Mouse (Mus musculus): ENCODE measurements at regions not wholly inside any gene's neighbourhood (a gene's known extent, or its start where the extent isn't known, plus 50 kb on each side); places are given as distances from the start of the nearest gene placed in this dataset.

GRCm38 (mm10) chr9:66646226-66646625 lies 53.3 kb upstream of the Usp3 start:
- peak; percentile 82 for DNase-seq (ENCODE audit: low read depth, low spot score)

DNA sequence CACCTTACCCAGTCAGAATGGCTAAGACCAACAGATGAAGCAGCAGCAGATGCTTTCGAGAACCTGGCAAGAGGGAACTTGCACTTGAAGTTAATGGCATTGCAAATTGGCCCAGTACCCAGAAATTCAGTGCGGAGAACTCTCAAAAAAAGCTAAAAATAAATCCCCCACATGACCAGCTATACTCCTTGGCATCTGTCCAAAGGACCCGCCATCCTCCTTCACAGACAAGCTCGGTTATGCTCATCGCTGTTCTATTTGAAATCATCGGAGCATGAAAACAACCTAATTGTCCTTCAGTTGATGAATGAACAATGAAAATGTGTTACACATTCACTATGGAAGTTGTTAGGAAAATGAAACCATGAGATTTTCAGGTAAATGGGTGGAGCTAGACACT lies 58.4 kb upstream of the Usp3 start:
- DNase-seq (ENCODE audit: low read depth, low spot score) = peak; percentile 27

DNA sequence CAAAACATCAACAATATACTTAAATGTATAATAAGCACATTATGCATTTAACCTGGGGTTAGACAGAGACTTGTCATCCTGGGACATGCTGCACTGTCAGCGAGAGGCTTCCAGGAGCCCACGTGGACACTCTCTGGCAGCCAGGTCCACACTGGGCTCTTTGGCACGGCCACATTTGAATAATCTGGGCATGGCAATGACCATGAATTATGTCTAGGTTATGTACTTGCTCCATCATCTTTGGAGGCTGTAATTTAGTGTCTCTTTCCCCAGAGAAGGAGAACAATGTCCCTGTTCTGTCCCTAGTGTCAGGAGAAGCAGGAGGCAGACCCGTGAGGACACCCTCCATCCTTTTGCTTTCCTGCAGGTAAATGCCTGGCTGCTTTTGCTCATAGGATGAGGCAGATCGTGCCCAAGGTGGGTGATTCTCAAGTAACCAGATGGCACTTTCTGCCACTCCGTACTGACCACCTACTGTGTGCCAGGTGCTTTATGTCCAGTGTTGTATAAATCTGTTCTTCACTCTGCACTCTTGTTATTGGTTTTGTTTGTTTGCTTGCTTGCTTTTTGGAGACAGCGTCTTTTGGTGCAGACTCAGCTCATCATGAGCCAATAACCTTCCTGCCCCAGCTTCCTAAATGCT lies 56.2 kb upstream of the Car12 start:
- no peak for DNase-seq (ENCODE audit: low read depth, low spot score)

DNA sequence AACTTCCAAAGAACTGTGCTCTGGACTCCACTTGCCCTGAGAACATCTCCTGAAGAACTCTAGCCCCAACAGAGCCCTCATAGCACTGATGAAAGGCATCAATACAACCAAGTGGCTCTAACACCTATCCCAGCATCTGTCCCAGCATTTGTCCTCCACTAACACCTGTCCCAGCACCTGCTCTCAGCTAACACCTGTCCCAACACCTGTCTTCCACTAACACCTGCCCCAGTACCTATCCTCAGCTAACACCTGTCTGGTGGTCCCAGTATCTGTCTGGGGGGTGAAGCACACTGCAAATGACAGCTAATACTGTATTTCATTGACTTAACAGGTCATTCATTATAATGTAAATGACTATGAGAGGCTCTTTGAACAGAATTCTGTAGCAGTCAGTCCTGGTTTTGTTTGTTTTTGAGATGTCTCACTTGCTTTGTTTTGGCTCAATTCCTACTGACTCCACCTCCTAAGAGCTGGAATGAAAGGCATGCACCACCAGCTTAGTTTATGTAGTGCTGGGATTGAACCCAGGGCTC lies 54.7 kb upstream of the Car12 start:
- no peak for DNase-seq (ENCODE audit: low read depth, low spot score)

GRCm38 (mm10) chr9:66659781-66660445 lies 53.6 kb upstream of the Car12 start:
- no peak for DNase-seq (ENCODE audit: low read depth, low spot score)

GRCm38 (mm10) chr9:66661596-66661995 lies 51.9 kb upstream of the Car12 start:
- no peak for DNase-seq (ENCODE audit: low read depth, low spot score)

- DNase-seq (ENCODE audit: low read depth, low spot score) = no peak
These were observed 51.0 kb upstream of the Car12 start for GRCm38 (mm10) chr9:66662443-66662842.
